30 mouse cellular contexts compared by ENCODE assay signal in genomic region chr11:76803266-76803665, GRCm38 (mm10). TPM values are rescaled to one million over a fixed set of nuclear protein-coding genes. Genes with fewer than 3 reads are reported as not detected.
DNase-seq lines count a peak whose midpoint lies in the region; ATAC-seq and TF ChIP-seq lines count a peak whose summit lies in the region.
"Had no signal": no experiment of that assay in that cellular context is flagged by ENCODE, and none has a peak within 500 bp of the region (broad histone marks: within the 10 kb centered on the region; RNA-seq: fewer than 3 reads in every experiment).

No protein-coding gene starts in this region.

- 81% methylated on average over 3 of the region's 3 CpGs for WGBS in heart, embryonic 12.5 days
- 56% methylated on average over 3 of the region's 3 CpGs for WGBS in liver, adult 2 months
- WGBS in liver, embryonic 11.5 days: 85% methylated on average over 3 of the region's 3 CpGs

- peak; percentile 34 for DNase-seq in heart, adult 11 months
- DNase-seq in liver, adult 2 months (ENCODE audit: extremely low read depth, low read depth, low spot score): peak; percentile 33
- no peak for DNase-seq in liver, embryonic 11.5 days (ENCODE audit: low spot score)
- DNase-seq in kidney, postnatal 25 days: peak; percentile 52 to 71
- no peak for DNase-seq in gastrocnemius, adult 18-20 months (ENCODE audit: low spot score)
- no peak for DNase-seq in layer of hippocampus, adult 2 months (ENCODE audit: low spot score in 2 of 2)
- DNase-seq: adrenal gland, adult 2 months; adrenal gland, postnatal 36 days; cerebellum, adult 18-20 months; cerebellum, postnatal 14 days; gastrocnemius, postnatal 25 days; heart, adult 18-20 months; heart, postnatal 4 days; lung, adult 18-20 months; lung, postnatal 4 days; right cerebral cortex, adult 18-20 months; spleen, adult 18-20 months; thymus, postnatal 4 days had no signal

- no peak overlapping the region for H3K9ac ChIP-seq in heart, embryonic 12.5 days
- no peak overlapping the region for H3K9ac ChIP-seq in liver, adult 2 months (ENCODE audit: low read depth, low read length)
- no peak overlapping the region for H3K9ac ChIP-seq in liver, embryonic 11.5 days (ENCODE audit: low read depth, low read length)
- H3K9ac ChIP-seq: hindbrain, embryonic 13.5 days; liver, embryonic 12.5 days; midbrain, embryonic 12.5 days; neural tube, embryonic 12.5 days had no signal

- no peaks in the 10 kb centered on the region for H3K79me2 ChIP-seq in liver, adult 2 months (ENCODE audit: control insufficient read depth, insufficient read depth, low read length)

- no peak for TF ChIP-seq CTCF in liver, adult 2 months (IDR thresholded peaks at IDR 0.05; ENCODE audit: low read depth, low read length)
- no peak for TF ChIP-seq CTCF in layer of hippocampus, adult 2 months (conservative IDR thresholded peaks at IDR 0.05)

- H3K9me3 ChIP-seq in heart, embryonic 12.5 days (replicated peaks): no peaks in the 10 kb centered on the region
- no peaks in the 10 kb centered on the region for H3K9me3 ChIP-seq in liver, embryonic 11.5 days (ENCODE audit: control insufficient read depth, low read length)
- H3K9me3 ChIP-seq: hindbrain, embryonic 13.5 days; liver, embryonic 12.5 days; megakaryocyte, embryonic 14.5 days; midbrain, embryonic 12.5 days; neural tube, embryonic 12.5 days had no signal

- ATAC-seq in heart, embryonic 12.5 days (ENCODE audit: insufficient number of reproducible peaks, low FRiP score): no peak
- ATAC-seq in liver, embryonic 11.5 days (replicated peaks; ENCODE audit: low FRiP score): no peak
- ATAC-seq: activated CD4-positive, CD25-positive, alpha-beta regulatory T cell, adult 4 months; forebrain, embryonic 14.5 days; liver, embryonic 12.5 days; lung, postnatal 0 days had no signal

- H3K27ac ChIP-seq in heart, embryonic 12.5 days (ENCODE audit: poor library complexity, severe bottlenecking): no peak overlapping the region
- no peak overlapping the region for H3K27ac ChIP-seq in liver, adult 2 months (replicated peaks; ENCODE audit: insufficient read depth, low read depth, low read length)
- no peak overlapping the region for H3K27ac ChIP-seq in liver, embryonic 11.5 days (ENCODE audit: low read depth, low read length)
- H3K27ac ChIP-seq in layer of hippocampus, adult 2 months: no peak overlapping the region
- H3K27ac ChIP-seq: hindbrain, embryonic 13.5 days; liver, embryonic 12.5 days; midbrain, embryonic 12.5 days; neural tube, embryonic 12.5 days had no signal

- no peaks in the 10 kb centered on the region for H3K27me3 ChIP-seq in heart, embryonic 12.5 days (replicated peaks)
- no peaks in the 10 kb centered on the region for H3K27me3 ChIP-seq in liver, adult 2 months (ENCODE audit: control insufficient read depth, insufficient read depth, low read length)
- no peaks in the 10 kb centered on the region for H3K27me3 ChIP-seq in liver, embryonic 11.5 days (replicated peaks; ENCODE audit: control insufficient read depth, insufficient read depth, low read length)
- H3K27me3 ChIP-seq: CH12.LX; hindbrain, embryonic 13.5 days; liver, embryonic 12.5 days; megakaryocyte, embryonic 14.5 days; midbrain, embryonic 12.5 days; neural tube, embryonic 12.5 days had no signal

- H3K4me2 ChIP-seq in heart, embryonic 12.5 days: no peak overlapping the region
- H3K4me2 ChIP-seq in liver, embryonic 11.5 days: no peak overlapping the region
- H3K4me2 ChIP-seq: heart, embryonic 11.5 days; hindbrain, embryonic 13.5 days; liver, embryonic 12.5 days; midbrain, embryonic 12.5 days; neural tube, embryonic 12.5 days had no signal

- no peak for TF ChIP-seq POLR2A in liver, adult 2 months (IDR thresholded peaks at IDR 0.05; ENCODE audit: extremely low read depth, insufficient read depth, low read length)

- peaks cover 68% of the 10 kb centered on the region for H3K36me3 ChIP-seq in heart, embryonic 12.5 days
- peaks cover 37% of the 10 kb centered on the region for H3K36me3 ChIP-seq in liver, adult 2 months (ENCODE audit: control insufficient read depth, insufficient read depth, low read length)
- H3K36me3 ChIP-seq in liver, embryonic 11.5 days (ENCODE audit: control insufficient read depth, insufficient read depth, low read length): peaks cover 10% of the 10 kb centered on the region; the same call in 1 of the 2 replicates

- H3K4me3 ChIP-seq in heart, embryonic 12.5 days: no peak overlapping the region
- no peak overlapping the region for H3K4me3 ChIP-seq in liver, adult 2 months (ENCODE audit: insufficient read depth, low read depth, low read length)
- H3K4me3 ChIP-seq in liver, embryonic 11.5 days (ENCODE audit: low read depth, low read length): no peak overlapping the region
- H3K4me3 ChIP-seq in layer of hippocampus, adult 2 months: no peak overlapping the region
- H3K4me3 ChIP-seq: hindbrain, embryonic 13.5 days; liver, embryonic 12.5 days; megakaryocyte, embryonic 14.5 days; midbrain, embryonic 12.5 days; myocyte; neural tube, embryonic 12.5 days had no signal

- H3K4me1 ChIP-seq in heart, embryonic 12.5 days (replicated peaks): no peaks in the 10 kb centered on the region
- H3K4me1 ChIP-seq in liver, adult 2 months (ENCODE audit: control insufficient read depth, insufficient read depth, low read length): no peaks in the 10 kb centered on the region
- no peaks in the 10 kb centered on the region for H3K4me1 ChIP-seq in liver, embryonic 11.5 days (replicated peaks; ENCODE audit: control insufficient read depth, insufficient read depth, low read length)
- H3K4me1 ChIP-seq: hindbrain, embryonic 13.5 days; liver, embryonic 12.5 days; megakaryocyte, embryonic 14.5 days; midbrain, embryonic 12.5 days; neural tube, embryonic 12.5 days had no signal

RNA-seq across cellular contexts. Expression of gene Gosr1, which starts 39.9 kb away (rescaled TPM):
- polyA plus RNA-seq in heart, embryonic 12.5 days (2016; fragmentation: Nextera tagmentation; extraction: Ambion mirVana): 18.3 and 21.6 TPM in 2 replicates
- 18.9 and 20.1 TPM in 2 replicates for total RNA-seq in liver, adult 2 months (2014; rRNA removed)
- 13.7 and 14.9 TPM in 2 replicates for polyA plus RNA-seq in liver, adult 2 months (2012; rRNA removed)
- polyA plus RNA-seq in liver, embryonic 11.5 days (2014; fragmentation: Nextera tagmentation; extraction: Ambion mirVana): 24.4 and 27.3 TPM in 2 replicates
- 10 to 100 TPM; 22.7 to 24.5 TPM for total RNA-seq in gastrocnemius, adult 18-20 months (2021)
- total RNA-seq in layer of hippocampus, adult 2 months (2021): 10 to 100 TPM; 53.4 to 54.7 TPM

RNA-seq across cellular contexts. Expression of gene Cpd, which starts 43.6 kb away (rescaled TPM):
- 24.3 and 25.7 TPM in 2 replicates for polyA plus RNA-seq in heart, embryonic 12.5 days (2016; fragmentation: Nextera tagmentation; extraction: Ambion mirVana)
- 17.0 and 22.6 TPM in 2 replicates for total RNA-seq in liver, adult 2 months (2014; rRNA removed)
- polyA plus RNA-seq in liver, adult 2 months (2012; rRNA removed): 4.8 and 5.0 TPM in 2 replicates
- 14.4 and 14.5 TPM in 2 replicates for polyA plus RNA-seq in liver, embryonic 11.5 days (2014; fragmentation: Nextera tagmentation; extraction: Ambion mirVana)
- 10 to 100 TPM; 26.2 to 29.0 TPM for total RNA-seq in gastrocnemius, adult 18-20 months (2021)
- total RNA-seq in layer of hippocampus, adult 2 months (2021): 10 to 100 TPM; 60.0 to 62.3 TPM

Comparison
In these comparisons a context has a peak if more than half of its experiments do, and no peak if none do; other contexts are left out.
1. DNase-seq: peak in heart, adult 11 months (single experiment), liver, adult 2 months (single experiment) and kidney, postnatal 25 days (2 of 2); none in liver, embryonic 11.5 days (single experiment), gastrocnemius, adult 18-20 months (single experiment) and layer of hippocampus, adult 2 months (0 of 2).